Mouse (Mus musculus): ENCODE data around the gene Sod3. TPM values are rescaled to one million over a fixed set of nuclear protein-coding genes. Genes with fewer than 3 reads are reported as not detected.

Gene Sod3
- total and polyA plus RNA-seq, 2 experiments = 7.1 to 35.5 TPM

DNA sequence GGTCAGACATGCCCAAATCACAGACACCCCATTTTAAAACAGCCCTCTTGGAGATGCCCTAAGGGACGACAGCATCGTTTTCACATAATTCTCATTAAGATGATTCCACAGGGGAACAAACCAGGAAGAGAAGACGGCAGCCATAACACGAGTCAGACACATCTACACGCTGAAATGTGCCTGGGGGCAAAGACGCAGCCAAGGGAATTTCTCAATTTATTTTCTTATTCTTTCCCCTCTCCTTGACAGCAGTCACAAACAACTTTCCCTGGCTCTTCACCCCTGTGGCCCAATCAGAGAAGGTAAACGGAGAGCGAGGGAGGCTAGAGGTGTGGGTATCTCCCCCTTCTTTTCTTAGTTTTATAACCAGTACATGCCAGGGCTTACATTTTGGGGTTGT, 40.8 kb downstream of the Sod3 start:
- H3K36me3 ChIP-seq (ENCODE audit: control insufficient read depth, insufficient read depth, low read length) = peaks cover 13% of the 10 kb centered on the region
- DNase-seq (ENCODE audit: extremely low read depth, low read depth, low spot score) = no peak
- no peak overlapping the region for H3K4me3 ChIP-seq (ENCODE audit: insufficient read depth, low read depth, low read length)
- H3K27me3 ChIP-seq (ENCODE audit: control insufficient read depth, insufficient read depth, low read length) = no peaks in the 10 kb centered on the region
- H3K9ac ChIP-seq (ENCODE audit: low read depth, low read length) = no peak overlapping the region
- no peaks in the 10 kb centered on the region for H3K4me1 ChIP-seq (ENCODE audit: control insufficient read depth, insufficient read depth, low read length)
- TF ChIP-seq CTCF (IDR thresholded peaks at IDR 0.05; ENCODE audit: low read depth, low read length) = no peak
- TF ChIP-seq POLR2A (IDR thresholded peaks at IDR 0.05; ENCODE audit: extremely low read depth, insufficient read depth, low read length) = no peak
- 95% methylated on average over 8 of the region's 8 CpGs for WGBS
- no peak overlapping the region for H3K27ac ChIP-seq (replicated peaks; ENCODE audit: insufficient read depth, low read depth, low read length)
- H3K79me2 ChIP-seq (ENCODE audit: control insufficient read depth, insufficient read depth, low read length) = no peaks in the 10 kb centered on the region

DNA sequence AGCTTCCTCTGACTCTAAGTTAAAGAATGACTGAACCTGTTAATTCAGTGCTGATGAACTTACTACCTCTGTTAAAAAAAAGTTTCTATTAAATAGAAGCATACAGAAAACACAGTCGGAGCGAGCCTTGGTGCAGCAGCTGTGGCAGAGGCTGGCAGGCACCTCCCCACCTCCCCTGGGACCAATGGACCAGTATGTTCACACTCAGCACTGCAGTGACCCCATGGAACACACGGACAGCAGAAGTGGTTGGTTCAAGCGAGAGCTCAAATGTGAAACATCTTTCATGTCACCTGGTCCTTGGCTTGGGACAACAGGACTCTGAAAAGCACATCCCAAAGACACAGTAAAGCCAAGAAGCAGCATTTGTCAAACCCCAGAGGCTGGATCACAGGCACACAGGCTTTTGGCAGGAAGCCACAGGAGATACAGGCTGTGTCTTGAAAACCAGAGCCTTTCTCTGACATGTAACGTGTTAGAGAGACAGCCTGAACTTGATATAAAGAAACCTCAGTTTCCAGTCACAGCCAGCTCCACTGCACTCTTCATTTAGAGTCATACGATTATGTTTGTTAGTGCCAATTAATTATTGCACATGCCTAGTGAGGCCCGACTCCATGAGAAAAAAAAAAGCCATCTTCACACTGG, 45.2 kb downstream of the Sod3 start:
- no peak overlapping the region for H3K9ac ChIP-seq (ENCODE audit: low read depth, low read length)
- peaks cover 4% of the 10 kb centered on the region for H3K36me3 ChIP-seq (ENCODE audit: control insufficient read depth, insufficient read depth, low read length)
- DNase-seq (ENCODE audit: extremely low read depth, low read depth, low spot score) = no peak
- TF ChIP-seq CTCF (IDR thresholded peaks at IDR 0.05; ENCODE audit: low read depth, low read length) = no peak
- no peak for TF ChIP-seq POLR2A (IDR thresholded peaks at IDR 0.05; ENCODE audit: extremely low read depth, insufficient read depth, low read length)
- H3K4me3 ChIP-seq (ENCODE audit: insufficient read depth, low read depth, low read length) = no peak overlapping the region
- H3K79me2 ChIP-seq (ENCODE audit: control insufficient read depth, insufficient read depth, low read length) = no peaks in the 10 kb centered on the region
- 89% methylated on average over 7 of the region's 7 CpGs for WGBS
- H3K27me3 ChIP-seq (ENCODE audit: control insufficient read depth, insufficient read depth, low read length) = no peaks in the 10 kb centered on the region
- H3K27ac ChIP-seq (replicated peaks; ENCODE audit: insufficient read depth, low read depth, low read length) = no peak overlapping the region
- H3K4me1 ChIP-seq (ENCODE audit: control insufficient read depth, insufficient read depth, low read length) = no peaks in the 10 kb centered on the region

DNA sequence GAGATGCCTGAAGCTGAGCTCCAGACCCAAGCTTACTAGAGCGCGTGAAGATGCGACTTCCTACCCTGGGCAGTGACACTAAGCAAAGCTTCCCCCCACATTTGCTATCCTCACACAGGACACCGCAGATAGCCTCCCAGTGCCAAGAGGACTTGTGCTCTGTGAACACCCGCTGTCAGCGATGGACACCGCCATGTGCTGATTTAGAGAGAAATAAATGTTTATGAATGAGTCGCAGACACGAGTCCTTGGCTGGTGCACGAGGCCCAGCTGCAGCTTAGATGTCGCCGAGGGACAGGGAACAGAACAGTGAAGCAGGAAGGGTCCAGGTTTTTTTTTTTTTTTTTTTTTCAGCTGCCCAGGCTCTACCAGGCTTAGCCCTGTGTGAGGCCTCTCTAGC, 46.6 kb downstream of the Sod3 start:
- no peak overlapping the region for H3K4me3 ChIP-seq (ENCODE audit: insufficient read depth, low read depth, low read length)
- H3K79me2 ChIP-seq (ENCODE audit: control insufficient read depth, insufficient read depth, low read length) = no peaks in the 10 kb centered on the region
- 92% methylated on average over 12 of the region's 12 CpGs for WGBS
- no peaks in the 10 kb centered on the region for H3K36me3 ChIP-seq (ENCODE audit: control insufficient read depth, insufficient read depth, low read length)
- no peak for TF ChIP-seq CTCF (IDR thresholded peaks at IDR 0.05; ENCODE audit: low read depth, low read length)
- TF ChIP-seq POLR2A (IDR thresholded peaks at IDR 0.05; ENCODE audit: extremely low read depth, insufficient read depth, low read length) = no peak
- H3K27ac ChIP-seq (replicated peaks; ENCODE audit: insufficient read depth, low read depth, low read length) = no peak overlapping the region
- no peak for DNase-seq (ENCODE audit: extremely low read depth, low read depth, low spot score)
- H3K9ac ChIP-seq (ENCODE audit: low read depth, low read length) = no peak overlapping the region
- no peaks in the 10 kb centered on the region for H3K27me3 ChIP-seq (ENCODE audit: control insufficient read depth, insufficient read depth, low read length)
- no peaks in the 10 kb centered on the region for H3K4me1 ChIP-seq (ENCODE audit: control insufficient read depth, insufficient read depth, low read length)

DNA sequence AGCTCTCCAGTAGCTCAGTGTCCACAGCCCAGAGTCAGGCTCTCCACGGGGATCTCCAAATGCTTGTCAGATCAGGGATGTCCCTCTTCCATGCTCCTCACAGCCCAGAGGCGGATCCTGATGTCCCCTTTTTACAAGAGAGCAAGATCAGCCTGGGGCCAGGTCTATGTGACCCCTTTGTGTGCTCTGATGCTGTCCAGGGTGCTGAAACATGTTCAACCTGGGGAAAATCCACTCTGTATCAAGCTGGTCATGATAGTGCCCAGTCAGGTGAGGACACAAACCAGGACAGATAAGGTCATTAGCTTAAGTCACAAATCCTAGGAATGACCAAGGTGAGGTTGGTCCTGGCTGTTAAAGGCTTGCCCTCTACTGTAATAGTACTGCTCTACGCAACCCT, 48.0 kb downstream of the Sod3 start:
- no peaks in the 10 kb centered on the region for H3K79me2 ChIP-seq (ENCODE audit: control insufficient read depth, insufficient read depth, low read length)
- no peak overlapping the region for H3K4me3 ChIP-seq (ENCODE audit: insufficient read depth, low read depth, low read length)
- no peak overlapping the region for H3K27ac ChIP-seq (replicated peaks; ENCODE audit: insufficient read depth, low read depth, low read length)
- DNase-seq (ENCODE audit: extremely low read depth, low read depth, low spot score) = no peak
- no peaks in the 10 kb centered on the region for H3K36me3 ChIP-seq (ENCODE audit: control insufficient read depth, insufficient read depth, low read length)
- H3K9ac ChIP-seq (ENCODE audit: low read depth, low read length) = no peak overlapping the region
- TF ChIP-seq POLR2A (IDR thresholded peaks at IDR 0.05; ENCODE audit: extremely low read depth, insufficient read depth, low read length) (no peak), CTCF (IDR thresholded peaks at IDR 0.05; ENCODE audit: low read depth, low read length) (no peak)
- H3K4me1 ChIP-seq (ENCODE audit: control insufficient read depth, insufficient read depth, low read length) = no peaks in the 10 kb centered on the region
- 80% methylated on average over 3 of the region's 3 CpGs for WGBS
- no peaks in the 10 kb centered on the region for H3K27me3 ChIP-seq (ENCODE audit: control insufficient read depth, insufficient read depth, low read length)

DNA sequence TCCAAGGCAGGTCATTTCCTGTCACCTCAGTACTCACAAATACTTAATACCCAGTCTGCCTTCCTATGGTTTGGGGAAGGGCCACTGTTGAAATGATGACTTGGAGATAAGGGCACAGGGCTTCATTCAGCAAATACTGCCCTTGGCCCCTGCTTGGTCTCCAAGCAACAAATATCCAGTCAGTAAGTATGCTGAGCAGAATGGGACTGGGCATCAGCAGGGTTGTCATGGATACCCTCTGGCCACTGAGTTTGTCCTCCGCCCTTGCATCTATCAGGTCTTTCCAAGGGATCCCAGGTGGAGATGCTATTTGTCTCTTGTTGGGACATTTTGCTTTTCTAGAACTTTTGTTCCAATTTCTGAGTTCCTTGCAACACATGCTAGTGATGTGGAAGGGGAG, 51.6 kb downstream of the Sod3 start:
- H3K9ac ChIP-seq (ENCODE audit: low read depth, low read length) = no peak overlapping the region
- TF ChIP-seq POLR2A (IDR thresholded peaks at IDR 0.05; ENCODE audit: extremely low read depth, insufficient read depth, low read length) (no peak), CTCF (IDR thresholded peaks at IDR 0.05; ENCODE audit: low read depth, low read length) (no peak)
- no peak overlapping the region for H3K27ac ChIP-seq (replicated peaks; ENCODE audit: insufficient read depth, low read depth, low read length)
- peaks cover 1% of the 10 kb centered on the region; the same call in 1 of the 2 replicates for H3K36me3 ChIP-seq (ENCODE audit: control insufficient read depth, insufficient read depth, low read length)
- H3K4me3 ChIP-seq (ENCODE audit: insufficient read depth, low read depth, low read length) = no peak overlapping the region
- no peaks in the 10 kb centered on the region for H3K27me3 ChIP-seq (ENCODE audit: control insufficient read depth, insufficient read depth, low read length)
- DNase-seq (ENCODE audit: extremely low read depth, low read depth, low spot score) = no peak
- WGBS = 97% methylated on average over 1 of the region's 1 CpGs
- H3K4me1 ChIP-seq (ENCODE audit: control insufficient read depth, insufficient read depth, low read length) = no peaks in the 10 kb centered on the region
- H3K79me2 ChIP-seq (ENCODE audit: control insufficient read depth, insufficient read depth, low read length) = no peaks in the 10 kb centered on the region

DNA sequence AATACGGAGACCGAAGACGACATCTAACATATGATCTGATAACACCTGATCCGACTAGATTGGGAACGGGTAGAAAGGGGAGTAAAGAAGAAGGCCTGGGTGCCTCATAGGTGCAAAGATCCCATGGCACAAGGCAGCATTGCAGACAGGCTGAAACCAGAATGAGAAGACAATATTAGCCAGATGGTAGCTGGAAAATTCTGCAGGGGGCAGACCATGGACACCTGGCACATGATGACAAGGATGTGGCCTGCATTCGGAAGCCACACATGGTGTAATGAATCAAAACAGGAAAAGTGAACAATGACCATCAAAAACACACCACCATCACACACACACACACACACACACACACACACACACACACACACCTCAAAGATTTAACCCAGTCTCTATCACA, 52.3 kb downstream of the Sod3 start:
- H3K4me1 ChIP-seq (ENCODE audit: control insufficient read depth, insufficient read depth, low read length) = no peaks in the 10 kb centered on the region
- no peaks in the 10 kb centered on the region for H3K79me2 ChIP-seq (ENCODE audit: control insufficient read depth, insufficient read depth, low read length)
- TF ChIP-seq POLR2A (IDR thresholded peaks at IDR 0.05; ENCODE audit: extremely low read depth, insufficient read depth, low read length) = no peak
- TF ChIP-seq CTCF (IDR thresholded peaks at IDR 0.05; ENCODE audit: low read depth, low read length) = no peak
- peaks cover 1% of the 10 kb centered on the region; the same call in 1 of the 2 replicates for H3K36me3 ChIP-seq (ENCODE audit: control insufficient read depth, insufficient read depth, low read length)
- no peak for DNase-seq (ENCODE audit: extremely low read depth, low read depth, low spot score)
- whole genome bisulfite sequencing = 92% methylated on average over 6 of the region's 6 CpGs
- no peaks in the 10 kb centered on the region for H3K27me3 ChIP-seq (ENCODE audit: control insufficient read depth, insufficient read depth, low read length)
- H3K27ac ChIP-seq (replicated peaks; ENCODE audit: insufficient read depth, low read depth, low read length) = no peak overlapping the region
- H3K4me3 ChIP-seq (ENCODE audit: insufficient read depth, low read depth, low read length) = no peak overlapping the region
- H3K9ac ChIP-seq (ENCODE audit: low read depth, low read length) = no peak overlapping the region

All from liver, adult 2 months (tissue).